ENCODE assay signal across 15 mouse cellular contexts in genomic region chr5:115653776-115654175, GRCm38 (mm10). TPM values are rescaled to one million over a fixed set of nuclear protein-coding genes. Genes with fewer than 3 reads are reported as not detected.
A peak's percentile ranks its signal among the peaks of the same experiment; 100 is the strongest.
DNase-seq lines count a peak whose midpoint lies in the region; ATAC-seq and TF ChIP-seq lines count a peak whose summit lies in the region.
"Had no signal": no experiment of that assay in that cellular context is flagged by ENCODE, and none has a peak within 500 bp of the region (broad histone marks: within the 10 kb centered on the region; RNA-seq: fewer than 3 reads in every experiment).

No protein-coding gene starts in this region.

- H3K27me3 ChIP-seq in heart, embryonic 10.5 days (ENCODE audit: insufficient read depth, poor library complexity, severe bottlenecking), result peaks cover 12% of the 10 kb centered on the region; the same call in 1 of the 2 replicates
- H3K27me3 ChIP-seq in heart, embryonic 12.5 days (replicated peaks), result peaks cover 5% of the 10 kb centered on the region; the same call in 1 of the 2 replicates
- no peaks in the 10 kb centered on the region for H3K27me3 ChIP-seq in midbrain, postnatal 0 days (ENCODE audit: insufficient read depth, low read length)
- H3K27me3 ChIP-seq in midbrain, embryonic 16.5 days (ENCODE audit: control insufficient read depth, insufficient read depth, low read depth, low read length), result no peaks in the 10 kb centered on the region
- H3K27me3 ChIP-seq: forebrain, embryonic 15.5 days; Patski had no signal

- peaks cover 42% of the 10 kb centered on the region for H3K4me1 ChIP-seq in heart, embryonic 10.5 days
- H3K4me1 ChIP-seq in heart, embryonic 12.5 days (replicated peaks), result peaks cover 9% of the 10 kb centered on the region
- H3K4me1 ChIP-seq in midbrain, postnatal 0 days (ENCODE audit: insufficient read depth, low read length), result peaks cover 8% of the 10 kb centered on the region; the same call in 1 of the 2 replicates
- peaks cover 15% of the 10 kb centered on the region for H3K4me1 ChIP-seq in midbrain, embryonic 16.5 days (ENCODE audit: control insufficient read depth, insufficient read depth, low read length)

- H3K9me3 ChIP-seq in heart, embryonic 10.5 days, result no peaks in the 10 kb centered on the region
- no peaks in the 10 kb centered on the region for H3K9me3 ChIP-seq in heart, embryonic 12.5 days (replicated peaks)
- H3K9me3 ChIP-seq in midbrain, postnatal 0 days (ENCODE audit: low read length), result no peaks in the 10 kb centered on the region
- H3K9me3 ChIP-seq in midbrain, embryonic 16.5 days (replicated peaks; ENCODE audit: control insufficient read depth, low read length, poor library complexity, severe bottlenecking), result no peaks in the 10 kb centered on the region
- H3K9me3 ChIP-seq: forebrain, embryonic 15.5 days; G1E; hindbrain, embryonic 10.5 days had no signal

- H3K9ac ChIP-seq in heart, embryonic 12.5 days, result no peak overlapping the region
- H3K9ac ChIP-seq in midbrain, postnatal 0 days (replicated peaks; ENCODE audit: low read length, poor library complexity, severe bottlenecking), result no peak overlapping the region
- H3K9ac ChIP-seq in midbrain, embryonic 16.5 days (ENCODE audit: low read depth, low read length), result no peak overlapping the region
- H3K9ac ChIP-seq: forebrain, embryonic 15.5 days had no signal

- DNase-seq in cerebellum, adult 11-12 months, result peak; percentile 52
- no peak for DNase-seq in cerebellum, adult 9-10 months
- DNase-seq in heart, embryonic 10.5 days (ENCODE audit: low spot score), result no peak
- DNase-seq in layer of hippocampus, adult 2 months (ENCODE audit: low spot score in 2 of 2), result no peak
- DNase-seq in layer of hippocampus, adult 18-20 months (ENCODE audit: low spot score in 2 of 2), result no peak
- no peak for DNase-seq in midbrain, postnatal 0 days (ENCODE audit: low spot score)
- DNase-seq: adrenal gland, postnatal 14 days; gastrocnemius, postnatal 14 days had no signal

- H3K4me3 ChIP-seq in heart, embryonic 10.5 days, result no peak overlapping the region
- no peak overlapping the region for H3K4me3 ChIP-seq in heart, embryonic 12.5 days
- no peak overlapping the region for H3K4me3 ChIP-seq in layer of hippocampus, adult 2 months
- no peak overlapping the region for H3K4me3 ChIP-seq in midbrain, postnatal 0 days (ENCODE audit: low read depth, low read length)
- H3K4me3 ChIP-seq in midbrain, embryonic 16.5 days (ENCODE audit: low read depth, low read length), result no peak overlapping the region
- H3K4me3 ChIP-seq: forebrain, embryonic 15.5 days; hindbrain, embryonic 10.5 days had no signal

- H3K27ac ChIP-seq in heart, embryonic 10.5 days, result peak overlapping the region; percentile 33; the same call in 1 of the 2 replicates
- no peak overlapping the region for H3K27ac ChIP-seq in heart, embryonic 12.5 days (ENCODE audit: poor library complexity, severe bottlenecking)
- peak overlapping the region; percentile 88 for H3K27ac ChIP-seq in layer of hippocampus, adult 2 months
- peak overlapping the region; percentile 32; the same call in 1 of the 2 replicates for H3K27ac ChIP-seq in midbrain, postnatal 0 days (ENCODE audit: low read depth, low read length)
- no peak overlapping the region for H3K27ac ChIP-seq in midbrain, embryonic 16.5 days (ENCODE audit: low read length)
- H3K27ac ChIP-seq: forebrain, embryonic 15.5 days; hindbrain, postnatal 0 days had no signal

- H3K4me2 ChIP-seq in heart, embryonic 12.5 days, result no peak overlapping the region
- no peak overlapping the region for H3K4me2 ChIP-seq in midbrain, postnatal 0 days (ENCODE audit: low read depth, low read length, poor library complexity, severe bottlenecking)
- H3K4me2 ChIP-seq in midbrain, embryonic 16.5 days (ENCODE audit: low read length), result no peak overlapping the region
- H3K4me2 ChIP-seq: forebrain, embryonic 15.5 days had no signal

- H3K36me3 ChIP-seq in heart, embryonic 10.5 days, result no peaks in the 10 kb centered on the region
- no peaks in the 10 kb centered on the region for H3K36me3 ChIP-seq in heart, embryonic 12.5 days
- H3K36me3 ChIP-seq in midbrain, postnatal 0 days (ENCODE audit: insufficient read depth, low read length), result peaks cover 30% of the 10 kb centered on the region
- H3K36me3 ChIP-seq in midbrain, embryonic 16.5 days (ENCODE audit: control insufficient read depth, insufficient read depth, low read length), result no peaks in the 10 kb centered on the region; the same call in none of the 2 replicates

- TF ChIP-seq CTCF in layer of hippocampus, adult 2 months (conservative IDR thresholded peaks at IDR 0.05), result no peak
- TF ChIP-seq CTCF in midbrain, postnatal 0 days (IDR thresholded peaks at IDR 0.05), result no peak

- ATAC-seq in heart, embryonic 12.5 days (ENCODE audit: insufficient number of reproducible peaks, low FRiP score), result no peak
- no peak for ATAC-seq in midbrain, postnatal 0 days (ENCODE audit: low FRiP score)
- ATAC-seq in midbrain, embryonic 16.5 days, result no peak

- 86% methylated on average over 12 of the region's 12 CpGs for WGBS in heart, embryonic 10.5 days
- WGBS in heart, embryonic 12.5 days, result 84% methylated on average over 12 of the region's 12 CpGs
- 91% methylated on average over 12 of the region's 12 CpGs for WGBS in midbrain, postnatal 0 days
- 94% methylated on average over 12 of the region's 12 CpGs for WGBS in midbrain, embryonic 16.5 days

RNA-seq across cellular contexts. Expression of gene Rab35, which starts 22.1 kb away (rescaled TPM):
- polyA plus RNA-seq in heart, embryonic 10.5 days (2016; fragmentation: Nextera tagmentation; extraction: Ambion mirVana), result 16.5 and 18.8 TPM in 2 replicates
- 20.1 and 20.9 TPM in 2 replicates for polyA plus RNA-seq in heart, embryonic 12.5 days (2016; fragmentation: Nextera tagmentation; extraction: Ambion mirVana)
- total RNA-seq in layer of hippocampus, adult 2 months (2021), result 10 to 100 TPM; 85.6 to 98.6 TPM
- total RNA-seq in layer of hippocampus, adult 18-20 months (2021), result 100 to 1,000 TPM in 1 of 2 experiments, 10 to 100 TPM in 1; 97.7 to 100 TPM
- 97.4 and 99.0 TPM in 2 replicates for total RNA-seq in midbrain, postnatal 0 days (2014; rRNA removed)
- polyA plus RNA-seq in midbrain, postnatal 0 days (2015; fragmentation: Nextera tagmentation; extraction: Ambion mirVana), result 23.0 and 24.5 TPM in 2 replicates
- polyA plus RNA-seq in midbrain, embryonic 16.5 days (2015; fragmentation: Nextera tagmentation; extraction: Ambion mirVana), result 16.5 and 18.5 TPM in 2 replicates

Comparison
In these comparisons a context has a peak if more than half of its experiments do, and no peak if none do; other contexts are left out.
1. H3K27ac ChIP-seq: peak in heart, embryonic 10.5 days (single experiment), layer of hippocampus, adult 2 months (single experiment) and midbrain, postnatal 0 days (single experiment); none in heart, embryonic 12.5 days (single experiment) and midbrain, embryonic 16.5 days (single experiment).